Mouse (Mus musculus): Measurements from ENCODE around the gene BC004004. TPM values are rescaled to one million over a fixed set of nuclear protein-coding genes. Genes with fewer than 3 reads are reported as not detected.

The BC004004 gene
- polyA plus RNA-seq, 1 experiment from 2014 or later = 105 TPM

- no peak overlapping the region for H3K9ac ChIP-seq (replicated peaks)
- peaks cover 75% of the 10 kb centered on the region for H3K36me3 ChIP-seq (replicated peaks; ENCODE audit: insufficient read depth, low read length)
- no peak overlapping the region for H3K4me3 ChIP-seq (ENCODE audit: low read depth, low read length)
- ATAC-seq = no peak
- no peak overlapping the region for H3K27ac ChIP-seq (ENCODE audit: low read depth)
- no peaks in the 10 kb centered on the region for H3K9me3 ChIP-seq (ENCODE audit: low read length)
- no peaks in the 10 kb centered on the region for H3K4me1 ChIP-seq (ENCODE audit: insufficient read depth)
- TF ChIP-seq EP300 (IDR thresholded peaks at IDR 0.05; ENCODE audit: low read depth) = no peak
- no peak for TF ChIP-seq CTCF (IDR thresholded peaks at IDR 0.05; ENCODE audit: low read depth)
- H3K27me3 ChIP-seq (ENCODE audit: insufficient read depth, low read length) = no peaks in the 10 kb centered on the region
- DNase-seq = no peak
- 84% methylated on average over 19 of the region's 19 CpGs for WGBS (ENCODE audit: insufficient replicate concordance)
- H3K4me2 ChIP-seq (ENCODE audit: low read depth, low read length) = no peak overlapping the region
Measured at GRCm38 (mm10) chr17:29336266-29336990, 67.8 kb downstream of the BC004004 start.

- Histone ChIP-seq H3K4me3 (ENCODE audit: low read depth, low read length) (no peak overlapping the region), H3K4me1 (ENCODE audit: insufficient read depth) (peaks cover 13% of the 10 kb centered on the region), H3K9me3 (ENCODE audit: low read length) (no peaks in the 10 kb centered on the region), H3K27ac (ENCODE audit: low read depth) (no peak overlapping the region), H3K4me2 (ENCODE audit: low read depth, low read length) (no peak overlapping the region), H3K36me3 (replicated peaks; ENCODE audit: insufficient read depth, low read length) (peaks cover 63% of the 10 kb centered on the region), H3K27me3 (ENCODE audit: insufficient read depth, low read length) (no peaks in the 10 kb centered on the region), H3K9ac (replicated peaks) (no peak overlapping the region)
- WGBS (ENCODE audit: insufficient replicate concordance) = 90% methylated on average over 9 of the region's 9 CpGs
- TF ChIP-seq CTCF (IDR thresholded peaks at IDR 0.05; ENCODE audit: low read depth) (no peak), EP300 (IDR thresholded peaks at IDR 0.05; ENCODE audit: low read depth) (no peak)
- ATAC-seq = no peak
- peak; percentile 13 for DNase-seq
Measured at GRCm38 (mm10) chr17:29337979-29338823, 69.6 kb downstream of the BC004004 start.

- H3K4me1 ChIP-seq (ENCODE audit: insufficient read depth) = peaks cover 13% of the 10 kb centered on the region
- H3K9ac ChIP-seq (replicated peaks) = no peak overlapping the region
- TF ChIP-seq EP300 (IDR thresholded peaks at IDR 0.05; ENCODE audit: low read depth) (no peak), CTCF (IDR thresholded peaks at IDR 0.05; ENCODE audit: low read depth) (no peak)
- no peak overlapping the region for H3K4me3 ChIP-seq (ENCODE audit: low read depth, low read length)
- 81% methylated on average over 11 of the region's 11 CpGs for WGBS (ENCODE audit: insufficient replicate concordance)
- H3K27ac ChIP-seq (ENCODE audit: low read depth) = peak overlapping the region; percentile 53
- H3K27me3 ChIP-seq (ENCODE audit: insufficient read depth, low read length) = no peaks in the 10 kb centered on the region
- ATAC-seq (no peak), DNase-seq (peak; percentile 20)
- no peaks in the 10 kb centered on the region for H3K9me3 ChIP-seq (ENCODE audit: low read length)
- H3K36me3 ChIP-seq (replicated peaks; ENCODE audit: insufficient read depth, low read length) = peaks cover 59% of the 10 kb centered on the region
- H3K4me2 ChIP-seq (ENCODE audit: low read depth, low read length) = no peak overlapping the region
Measured at GRCm38 (mm10) chr17:29339170-29339768, 70.7 kb downstream of the BC004004 start.

GRCm38 (mm10) chr17:29340406-29341261, 72.0 kb downstream of the BC004004 start:
- ATAC-seq (no peak), DNase-seq (no peak)
- Histone ChIP-seq H3K36me3 (replicated peaks; ENCODE audit: insufficient read depth, low read length) (peaks cover 53% of the 10 kb centered on the region), H3K27ac (ENCODE audit: low read depth) (no peak overlapping the region), H3K9me3 (ENCODE audit: low read length) (no peaks in the 10 kb centered on the region), H3K4me2 (ENCODE audit: low read depth, low read length) (no peak overlapping the region), H3K4me3 (ENCODE audit: low read depth, low read length) (no peak overlapping the region), H3K4me1 (ENCODE audit: insufficient read depth) (peaks cover 15% of the 10 kb centered on the region), H3K9ac (replicated peaks) (no peak overlapping the region), H3K27me3 (ENCODE audit: insufficient read depth, low read length) (no peaks in the 10 kb centered on the region)
- TF ChIP-seq CTCF (IDR thresholded peaks at IDR 0.05; ENCODE audit: low read depth) = no peak
- no peak for TF ChIP-seq EP300 (IDR thresholded peaks at IDR 0.05; ENCODE audit: low read depth)
- 75% methylated on average over 18 of the region's 18 CpGs for WGBS (ENCODE audit: insufficient replicate concordance)

GRCm38 (mm10) chr17:29341591-29342003, 73.0 kb downstream of the BC004004 start:
- ATAC-seq (peak; percentile 37), DNase-seq (peak; percentile 54)
- H3K27ac ChIP-seq (ENCODE audit: low read depth) = 0 out of 2 replicates have a peak overlapping the region, but pooled peaks have one; percentile 34
- no peaks in the 10 kb centered on the region for H3K9me3 ChIP-seq (ENCODE audit: low read length)
- H3K4me1 ChIP-seq (ENCODE audit: insufficient read depth) = peaks cover 24% of the 10 kb centered on the region
- TF ChIP-seq CTCF (IDR thresholded peaks at IDR 0.05; ENCODE audit: low read depth) (peak; percentile 54), EP300 (IDR thresholded peaks at IDR 0.05; ENCODE audit: low read depth) (no peak)
- 45% methylated on average over 9 of the region's 9 CpGs for WGBS (ENCODE audit: insufficient replicate concordance)
- no peak overlapping the region for H3K9ac ChIP-seq (replicated peaks)
- H3K4me3 ChIP-seq (ENCODE audit: low read depth, low read length) = no peak overlapping the region
- no peak overlapping the region; the same call in 1 of the 2 replicates for H3K4me2 ChIP-seq (ENCODE audit: low read depth, low read length)
- peaks cover 49% of the 10 kb centered on the region for H3K36me3 ChIP-seq (replicated peaks; ENCODE audit: insufficient read depth, low read length)
- H3K27me3 ChIP-seq (ENCODE audit: insufficient read depth, low read length) = no peaks in the 10 kb centered on the region

Data from liver, postnatal 0 days (tissue).